Mouse (Mus musculus) CD8-positive naive resting alpha-beta T cell, adult 2 months (primary cell): ENCODE results near the gene Sult2b1.
A peak's percentile ranks its signal among the peaks of the same experiment; 100 is the strongest.

Experiments
- DNase-seq, 2 experiments: peaks; one replicate each; pipeline ENCODE4 v3.0.0; 2022; ENCODE audit warnings: low read depth in 2 of 2, low spot score in 2 of 2

Sult2b1 gene

DNA sequence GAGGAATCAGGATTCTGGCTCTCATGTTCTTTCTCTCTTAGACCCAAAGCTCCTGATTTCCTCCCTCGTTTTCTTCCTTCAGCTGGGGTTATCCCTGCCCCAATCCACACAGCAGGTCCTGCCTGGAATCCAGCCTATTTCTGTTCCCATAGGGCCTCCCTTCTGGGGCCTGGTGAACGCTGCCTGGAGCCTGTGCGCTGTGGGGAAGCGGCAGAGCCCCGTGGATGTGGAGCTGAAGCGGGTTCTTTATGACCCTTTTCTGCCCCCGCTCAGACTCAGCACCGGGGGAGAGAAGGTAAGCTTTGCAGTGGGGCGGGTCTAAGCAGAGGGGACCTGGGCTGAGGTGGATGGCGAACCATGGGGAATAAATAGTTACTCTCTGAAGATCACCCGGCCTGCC, 83.4 kb downstream of the Sult2b1 start:
- no peak for DNase-seq

DNA sequence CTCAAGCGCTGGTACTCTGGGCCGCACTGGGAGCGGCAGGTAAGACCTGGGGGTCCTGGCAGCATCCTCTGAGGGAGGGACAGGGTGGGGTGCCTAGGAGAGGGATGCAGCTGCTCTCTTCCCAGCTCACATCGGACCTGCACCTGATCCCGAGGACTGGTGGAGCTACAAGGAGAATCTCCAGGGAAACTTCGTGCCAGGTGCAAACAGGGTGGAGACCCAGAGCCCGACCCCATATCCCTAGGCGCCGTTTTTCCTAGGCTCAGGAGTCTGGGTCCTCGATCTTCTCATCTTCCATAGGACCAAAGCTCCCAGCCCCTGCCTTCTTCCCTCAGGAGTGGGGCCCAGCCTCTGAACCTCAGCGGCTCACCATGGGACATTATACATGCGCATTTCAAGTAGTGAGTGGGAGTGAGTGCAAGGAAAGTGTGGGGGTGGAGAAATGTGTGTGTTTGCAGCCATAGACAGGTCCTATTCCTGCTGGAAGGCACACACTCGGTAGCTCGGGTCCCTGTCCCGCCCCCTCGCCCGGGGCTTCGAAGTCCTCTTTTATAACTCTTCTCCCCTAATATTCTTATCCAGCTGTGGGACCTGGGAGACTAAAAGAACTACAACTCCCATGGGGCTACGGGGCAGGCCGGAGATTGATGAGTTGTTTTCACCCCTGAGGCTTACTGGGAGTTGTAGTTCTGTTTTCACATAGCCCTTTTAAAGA, 84.0 kb downstream of the Sult2b1 start:
- DNase-seq = peak in 1 of 2 experiments; percentile 66

DNA sequence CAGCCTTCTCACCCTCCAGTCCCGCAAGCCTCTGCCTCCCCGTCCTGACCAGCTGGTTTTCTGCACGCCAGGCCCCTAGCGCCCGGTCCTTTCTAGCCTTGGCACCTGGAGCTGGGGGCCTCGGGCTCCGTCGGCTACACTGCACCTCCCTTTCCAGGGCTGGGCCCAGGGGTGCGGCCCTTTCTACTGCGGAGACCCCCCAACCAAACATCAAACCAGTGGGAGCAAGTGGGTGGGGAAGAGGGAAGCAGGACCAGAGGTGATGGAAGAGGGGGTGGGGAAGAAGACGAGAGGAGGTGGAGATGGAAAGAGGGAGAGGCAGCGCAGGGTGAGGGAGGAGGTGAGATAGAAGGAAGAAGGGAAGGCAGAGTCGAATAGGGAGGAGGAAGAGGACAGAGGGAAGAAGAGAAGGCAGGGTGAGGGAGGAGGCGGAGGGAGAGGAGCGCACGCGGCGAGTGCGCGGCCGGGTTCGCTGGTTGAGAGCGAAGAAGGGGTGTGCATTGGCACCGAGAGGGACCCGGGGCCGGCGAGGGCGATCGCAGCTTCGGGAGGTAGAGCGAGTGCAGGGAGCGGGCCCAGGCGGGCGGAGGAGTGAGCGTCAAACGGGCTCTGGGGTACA, 84.8 kb downstream of the Sult2b1 start, which contains the start of gene Car11:
Gene Car11 (plus strand): TSS at position 321 of the 619 bp plus-strand sequence.
- no peak for DNase-seq

DNA sequence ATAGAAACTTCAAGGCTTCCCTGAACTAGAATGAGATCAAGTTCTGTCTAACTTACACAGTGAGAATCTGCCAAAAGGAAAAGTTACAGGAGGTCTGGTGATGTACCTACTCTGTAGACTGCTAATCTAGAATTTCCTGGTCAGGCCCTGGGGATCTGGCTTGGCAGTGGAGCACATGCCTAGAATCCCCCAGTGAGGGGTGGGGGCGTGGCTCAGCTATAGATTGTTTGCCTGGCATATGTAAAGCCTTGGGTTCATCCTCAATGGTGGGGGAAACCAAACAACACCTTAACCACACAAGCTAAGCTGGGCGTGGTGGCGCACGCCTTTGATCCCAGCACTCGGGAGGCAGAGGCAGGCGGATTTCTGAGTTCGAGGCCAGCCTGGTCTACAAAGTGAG, 86.6 kb downstream of the Sult2b1 start:
- DNase-seq = no peak

DNA sequence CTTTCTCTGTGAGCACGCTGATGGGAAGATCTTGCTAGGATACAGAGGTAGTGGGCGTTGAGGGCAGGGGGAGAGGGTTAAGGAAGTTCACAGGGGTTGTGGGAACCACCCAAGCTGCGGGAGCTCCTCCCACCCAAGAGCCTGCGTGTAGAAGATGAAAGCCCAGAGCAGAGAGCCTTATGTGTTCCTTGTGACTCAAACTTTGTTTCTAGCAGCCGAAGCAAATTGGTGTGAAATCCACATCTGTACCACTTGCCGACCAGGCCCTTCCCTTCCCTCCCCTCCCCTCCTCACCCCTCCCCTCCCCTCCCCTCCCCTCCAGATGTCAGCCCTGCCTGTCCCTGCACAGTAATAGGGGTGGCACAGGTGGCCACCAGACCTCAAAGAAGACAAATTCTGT, 89.4 kb downstream of the Sult2b1 start:
- no peak for DNase-seq

DNA sequence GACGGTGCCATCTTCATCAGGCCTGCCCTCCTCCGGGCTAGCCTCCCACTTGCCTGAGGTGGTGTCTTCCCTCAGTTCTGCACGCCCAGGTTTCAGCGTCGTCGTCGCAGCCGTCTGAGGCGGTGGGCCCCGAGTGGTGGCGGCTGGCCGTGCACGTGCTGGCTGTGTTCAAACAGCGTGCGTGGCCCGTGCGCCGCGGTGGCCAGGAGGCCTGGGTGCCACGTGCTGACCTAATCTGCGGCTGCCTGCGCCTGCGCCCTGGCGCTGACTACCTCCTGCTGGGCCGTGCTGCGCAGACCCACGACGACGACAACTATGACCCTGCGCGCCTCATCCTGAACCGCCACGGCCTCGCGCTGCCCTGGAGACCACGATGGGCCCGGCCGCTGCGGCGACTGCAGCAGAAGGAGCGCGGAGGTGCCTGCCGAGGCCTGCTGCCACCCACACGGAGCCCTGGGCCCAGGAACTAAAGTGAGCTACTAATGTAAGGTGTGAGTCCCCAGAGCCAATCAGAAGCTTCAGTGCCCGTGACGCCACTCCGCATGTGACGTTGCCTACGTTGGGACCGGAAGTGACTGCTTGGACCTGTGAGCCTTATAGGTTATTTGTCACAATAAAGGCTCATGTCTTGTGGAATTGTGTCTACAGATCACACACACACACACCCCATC, 90.4 kb downstream of the Sult2b1 start, which contains the start of gene Sec1:
Gene Sec1 (minus strand): TSS at position 482 of the 671 bp plus-strand sequence.
- DNase-seq = no peak

DNA sequence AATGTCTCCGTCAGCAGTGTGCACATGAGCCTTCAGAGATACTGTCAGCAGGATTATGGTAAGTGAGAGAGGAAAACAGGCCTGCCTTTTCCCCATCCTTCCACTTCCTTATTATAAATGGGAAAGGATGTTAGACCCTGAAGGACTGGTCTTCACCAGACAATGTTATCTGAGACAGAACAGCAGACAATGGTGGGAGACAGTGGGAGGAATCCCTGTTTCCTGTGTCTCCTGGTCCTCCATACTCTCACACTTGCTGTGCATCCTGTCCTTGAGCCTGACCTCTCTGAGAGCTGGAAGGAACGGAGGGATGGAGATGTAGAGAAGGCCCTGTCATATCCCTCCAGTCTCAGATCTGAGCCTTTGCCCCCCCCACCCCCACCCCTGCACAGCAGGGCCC, 92.1 kb downstream of the Sult2b1 start:
- DNase-seq = no peak

DNA sequence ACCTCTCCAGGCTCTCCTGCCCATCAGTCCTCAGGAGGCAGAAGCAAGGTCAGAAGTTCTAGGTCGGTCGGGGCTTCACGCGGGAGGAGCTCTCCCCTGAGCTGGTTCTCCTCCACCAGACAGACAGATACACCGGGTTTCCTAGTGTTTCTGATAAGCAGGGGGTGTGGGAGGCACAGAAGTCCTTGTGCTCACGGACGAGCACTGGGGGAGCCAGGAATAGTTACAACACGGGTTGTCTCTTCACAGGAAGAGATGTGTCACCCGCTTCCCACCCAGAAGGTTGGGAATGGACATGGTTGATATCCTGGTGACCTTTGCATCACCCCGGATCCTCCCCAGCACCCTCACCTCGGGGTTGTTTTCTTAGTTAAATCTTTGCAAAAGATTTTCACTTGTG, 94.7 kb downstream of the Sult2b1 start:
- DNase-seq = no peak

DNA sequence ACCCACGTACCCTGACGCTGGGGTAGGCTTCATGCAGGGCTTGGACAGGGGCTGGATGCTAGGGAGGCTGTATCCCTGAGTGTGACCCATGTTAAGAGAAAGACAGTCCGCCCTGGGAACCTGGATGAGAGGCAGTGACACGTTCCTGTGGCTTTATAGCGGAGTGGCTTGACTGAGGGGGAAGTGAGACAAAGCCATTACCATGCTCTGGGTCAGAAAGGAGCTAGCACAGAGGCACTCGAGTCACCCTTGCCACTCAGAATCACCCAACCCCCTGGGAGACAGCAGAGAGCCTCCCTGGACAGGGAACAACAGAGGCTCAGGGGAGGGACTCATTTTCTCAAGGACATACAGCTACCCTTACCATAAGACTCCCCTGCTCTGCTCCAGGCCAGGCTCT, 95.4 kb downstream of the Sult2b1 start:
- no peak for DNase-seq

DNA sequence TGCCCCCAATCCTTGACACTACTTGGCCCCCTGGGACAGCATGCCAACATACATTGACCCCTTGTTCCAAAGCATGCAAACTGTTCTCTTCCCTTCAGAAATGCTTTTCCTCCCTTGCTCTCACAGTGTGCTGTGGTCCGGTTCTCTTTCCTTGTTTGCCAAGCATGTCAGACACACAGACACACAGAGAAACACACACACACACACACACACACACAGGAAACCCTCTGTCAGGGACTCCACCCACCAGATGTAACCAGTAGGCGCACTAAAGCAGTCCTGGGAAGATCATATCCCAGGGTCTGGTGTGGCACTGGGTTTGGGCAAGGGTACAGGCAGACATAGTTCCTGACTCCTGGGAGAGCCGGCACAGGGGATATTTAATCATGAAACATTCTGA, 97.6 kb downstream of the Sult2b1 start:
- no peak for DNase-seq

DNA sequence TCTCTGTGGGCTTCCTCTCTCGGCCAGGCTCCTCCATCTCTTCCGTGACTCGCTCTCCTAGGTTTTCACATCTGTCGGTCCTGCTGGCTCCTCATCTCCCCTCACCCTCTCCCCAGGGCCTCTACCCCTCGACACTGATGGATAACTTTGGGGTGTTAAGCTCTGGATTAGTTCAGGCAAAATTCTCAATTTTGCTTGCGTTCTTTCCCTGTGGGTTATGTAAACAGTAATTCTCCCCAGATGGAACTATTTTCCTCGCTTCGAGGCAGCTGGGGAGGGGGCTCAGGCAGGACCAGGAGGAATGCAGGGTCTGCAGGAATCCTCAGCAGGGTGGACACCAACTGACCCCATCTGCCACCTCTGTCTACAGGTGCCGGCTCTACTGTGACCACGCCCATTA, 98.7 kb downstream of the Sult2b1 start:
- no peak for DNase-seq

DNA sequence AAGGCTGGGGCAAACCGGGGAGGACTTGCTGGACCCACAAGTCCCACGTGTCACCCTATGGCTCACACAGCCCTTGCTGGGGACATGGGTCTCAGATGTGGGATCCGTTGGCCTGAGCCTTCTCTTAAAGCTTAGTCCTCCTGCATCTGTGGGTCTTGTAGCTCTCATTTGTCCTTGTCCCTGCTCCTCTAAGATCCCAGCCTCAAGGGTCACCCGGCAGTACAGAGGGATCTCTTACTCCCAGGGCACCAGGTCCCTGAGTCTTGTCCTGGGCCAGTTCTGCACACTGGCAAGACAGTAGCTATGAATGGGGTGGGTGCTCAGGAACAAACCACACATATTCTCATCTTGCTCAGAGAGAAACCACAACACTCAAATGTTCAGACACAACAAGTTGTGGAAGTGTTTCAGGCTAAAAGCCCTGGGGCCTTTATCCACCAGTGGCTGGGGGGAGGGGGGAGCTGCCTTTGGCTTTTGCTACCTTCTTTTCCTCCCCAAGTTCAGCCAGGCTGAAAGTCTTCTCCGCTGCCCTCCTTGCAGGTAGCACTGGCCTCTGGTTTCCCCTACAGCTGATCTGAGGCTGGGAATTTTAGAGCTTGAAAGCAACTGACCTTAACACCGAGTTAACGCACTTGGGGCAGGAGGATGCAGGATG, 100.9 kb downstream of the Sult2b1 start, which contains the start of gene Ntn5:
Gene Ntn5 (plus strand): TSS at position 627 of the 655 bp plus-strand sequence.
- DNase-seq = peak in 1 of 2 experiments; percentile 30

DNA sequence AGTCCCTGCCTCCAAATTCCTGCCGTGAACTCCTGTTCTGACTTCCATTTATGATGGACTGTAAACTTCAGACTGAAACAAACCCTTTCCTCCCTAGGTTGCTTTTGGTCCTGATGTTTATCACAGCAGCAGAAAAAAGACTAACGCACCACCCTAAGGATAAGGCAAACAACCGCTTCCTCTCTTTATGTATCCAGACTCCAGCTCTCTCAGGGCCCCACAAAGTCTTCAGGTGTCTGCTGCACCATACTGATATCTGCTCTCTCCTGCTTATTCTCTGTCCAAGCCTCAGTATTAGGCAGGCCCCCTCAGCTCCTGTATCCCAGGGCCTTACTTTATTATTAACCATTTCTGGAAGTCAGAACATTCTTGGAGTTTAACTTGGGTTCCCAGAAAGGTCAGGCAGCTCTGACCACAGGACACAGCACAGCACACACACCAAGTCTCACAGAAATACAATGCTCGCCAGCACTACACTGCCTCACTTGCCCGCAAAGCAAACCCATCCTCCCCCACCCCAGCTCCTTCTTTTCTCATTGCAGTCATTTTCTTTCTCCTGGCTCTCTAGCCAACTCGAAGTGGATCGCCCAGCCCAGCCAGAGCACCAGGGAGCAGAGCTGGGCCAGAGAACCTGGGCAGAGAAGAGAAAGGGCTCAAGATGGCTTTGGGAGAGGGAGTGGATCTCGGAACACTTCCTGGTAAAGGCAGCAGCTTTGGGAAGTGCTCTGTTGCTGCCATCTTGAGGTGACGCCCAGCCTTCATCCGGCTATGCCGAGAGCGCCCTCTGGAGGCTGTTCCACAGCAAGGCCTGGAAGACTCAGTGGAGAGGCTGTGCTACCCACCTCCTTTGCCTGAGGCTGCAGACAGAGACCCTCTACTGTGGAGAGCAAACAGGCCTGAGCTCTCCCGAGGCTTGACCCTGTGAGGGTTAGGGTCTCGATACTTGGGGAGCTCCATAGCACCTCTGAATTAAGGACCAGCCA, 102.0 kb downstream of the Sult2b1 start:
- DNase-seq = peak; percentile 69 to 79

DNA sequence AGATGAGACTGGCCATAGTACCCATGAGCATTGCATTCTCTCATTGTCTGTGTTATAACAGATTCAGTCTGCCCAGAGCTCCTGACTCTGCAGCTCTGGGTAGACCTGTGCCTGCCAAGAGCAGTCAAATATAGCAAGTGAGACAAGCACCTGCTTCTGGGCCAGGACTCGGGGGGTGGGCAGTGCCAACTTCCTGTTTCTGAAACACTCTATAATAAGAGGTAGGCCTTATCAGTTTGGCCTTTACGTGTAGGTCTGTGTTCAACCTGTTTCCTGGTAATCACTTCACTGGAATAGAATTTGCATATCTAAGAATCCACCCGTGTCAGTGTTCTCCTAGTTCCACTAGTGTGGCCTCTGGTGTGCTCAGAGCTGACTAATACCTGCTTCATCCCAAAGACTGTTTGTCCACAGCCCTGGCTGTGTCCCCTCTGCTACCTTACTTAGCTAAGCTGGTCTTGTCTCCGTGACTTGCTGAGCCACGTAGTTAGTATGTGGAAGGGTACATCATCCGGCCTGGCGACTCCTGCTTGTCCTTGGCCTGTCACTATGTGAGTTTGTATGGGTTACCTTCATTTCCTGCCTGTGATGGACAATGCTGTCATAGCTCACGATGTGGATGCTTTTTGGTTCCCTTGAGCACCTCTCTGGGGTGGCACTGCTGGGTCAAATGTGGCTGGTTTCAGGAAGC, 103.3 kb downstream of the Sult2b1 start:
- no peak for DNase-seq
